Mouse (Mus musculus) left cerebral cortex, postnatal 14 days (tissue): ENCODE measurements at regions not wholly inside any gene's neighbourhood (a gene's known extent, or its start where the extent isn't known, plus 50 kb on each side); places are given as distances from the start of the nearest gene placed in this dataset.

ENCODE experiments used
- DNase-seq, 2 experiments: peaks; one replicate each; pipeline ENCODE4 v3.0.0; 2021 to 2022; ENCODE audit warnings: low spot score in 2 of 2, mixed read lengths in 1 of 2
- intact Hi-C: fragments of 180-260 bp; cut with DNase I; formaldehyde crosslinking; loops from one replicate; pipeline ENCODE4 v1.15.1; 2025

GRCm38 (mm10) chr8:64422200-64422849 is 216.3 kb upstream of the Tll1 start:
- DNase-seq, result no peak
- intact Hi-C loops, result no loop called here

GRCm38 (mm10) chr8:64421502-64422199 is 215.6 kb upstream of the Tll1 start:
- intact Hi-C loops, result no loop called here
- no peak for DNase-seq

GRCm38 (mm10) chr8:64412488-64413188 is 206.6 kb upstream of the Tll1 start:
- intact Hi-C loops, result no loop called here
- DNase-seq, result no peak

- intact Hi-C loops, result no loop called here
Measured at GRCm38 (mm10) chr8:64406775-64407490, 200.9 kb upstream of the Tll1 start.

GRCm38 (mm10) chr8:64399554-64399953 is 193.5 kb upstream of the Tll1 start:
- DNase-seq, result no peak
- intact Hi-C loops, result no loop called here

More at GRCm38 (mm10) chr8:64406775-64407490, 200.9 kb upstream of the Tll1 start:
- DNase-seq, result no peak

GRCm38 (mm10) chr8:64397876-64398275 is 191.8 kb upstream of the Tll1 start:
- DNase-seq, result no peak
- intact Hi-C loops, result no loop called here

GRCm38 (mm10) chr8:64395816-64396215 is 189.7 kb upstream of the Tll1 start:
- intact Hi-C loops, result no loop called here

GRCm38 (mm10) chr8:64389488-64389887 is 183.4 kb upstream of the Tll1 start:
- intact Hi-C loops, result no loop called here
- no peak for DNase-seq

More at GRCm38 (mm10) chr8:64395816-64396215, 189.7 kb upstream of the Tll1 start:
- no peak for DNase-seq

- DNase-seq, result no peak
- intact Hi-C loops, result no loop called here
Measured at GRCm38 (mm10) chr8:64388299-64388698, 182.2 kb upstream of the Tll1 start.

- no peak for DNase-seq
- intact Hi-C loops, result no loop called here
Measured at GRCm38 (mm10) chr8:64379732-64380349, 173.8 kb upstream of the Tll1 start.

GRCm38 (mm10) chr8:64377830-64378229 is 171.8 kb upstream of the Tll1 start:
- DNase-seq, result no peak
- intact Hi-C loops, result no loop called here

- intact Hi-C loops, result no loop called here
Measured at GRCm38 (mm10) chr8:64375509-64375908, 169.4 kb upstream of the Tll1 start.

GRCm38 (mm10) chr8:64374980-64375379 is 168.9 kb upstream of the Tll1 start:
- DNase-seq, result no peak

More at GRCm38 (mm10) chr8:64375509-64375908, 169.4 kb upstream of the Tll1 start:
- no peak for DNase-seq

GRCm38 (mm10) chr8:64369973-64370372 is 163.9 kb upstream of the Tll1 start:
- no peak for DNase-seq
- intact Hi-C loops, result no loop called here

More at GRCm38 (mm10) chr8:64374980-64375379, 168.9 kb upstream of the Tll1 start:
- intact Hi-C loops, result no loop called here

GRCm38 (mm10) chr8:64367906-64368305 is 161.8 kb upstream of the Tll1 start:
- intact Hi-C loops, result no loop called here
- no peak for DNase-seq

- intact Hi-C loops, result no loop called here
- DNase-seq, result no peak
Measured at GRCm38 (mm10) chr8:64366974-64367266, 160.8 kb upstream of the Tll1 start.

GRCm38 (mm10) chr8:64366226-64366973 is 160.3 kb upstream of the Tll1 start:
- intact Hi-C loops, result no loop called here
- DNase-seq, result no peak

- DNase-seq, result no peak
- intact Hi-C loops, result no loop called here
Measured at GRCm38 (mm10) chr8:64357092-64357491, 151.0 kb upstream of the Tll1 start.
